Mouse (Mus musculus) gastrocnemius, postnatal 36 days (tissue): Measurements from ENCODE around the gene Gm12248. TPM values are rescaled to one million over a fixed set of nuclear protein-coding genes. Genes with fewer than 3 reads are reported as not detected.
"Not testable (repeated sequence)": the region's sequence is repeated elsewhere in the genome, so short reads cannot be mapped to it uniquely, and the experiment has no call there.

Source experiments
- DNase-seq, 2 experiments: peaks; one replicate each; pipeline ENCODE4 v3.0.0; 2022
- intact Hi-C: fragments of 180-260 bp; cut with DNase I; formaldehyde crosslinking; loops from one replicate; pipeline ENCODE4 v1.15.1; 2025
- total RNA-seq, 2 experiments: library from RNA; stranded (reverse); gene quantifications; 2 replicates each; pipeline ENCODE4 v1.2.3; 2021

Gm12248 gene
- total RNA-seq, 2 experiments from 2014 or later = not detected

- DNase-seq = no peak
- intact Hi-C loops = loop anchor here (5.0 to 10.0 kb wide), 2 partner anchors 96 to 202 kb away; partner anchors contain the start of genes Larp1 and Zfp692
Observed at GRCm38 (mm10) chr11:58103344-58103653, 10.4 kb upstream of the Gm12248 start.

GRCm38 (mm10) chr11:58102581-58103343, 9.8 kb upstream of the Gm12248 start:
- intact Hi-C loops = loop anchor here (5.0 to 10.0 kb wide), 2 partner anchors 95 to 202 kb away; partner anchors contain the start of genes Larp1 and Zfp692
- no peak for DNase-seq

GRCm38 (mm10) chr11:58102146-58102545, 9.2 kb upstream of the Gm12248 start:
- intact Hi-C loops = loop anchor here (5.0 to 10.0 kb wide), 2 partner anchors 95 to 203 kb away; partner anchors contain the start of genes Larp1 and Zfp692
- DNase-seq = no peak

GRCm38 (mm10) chr11:58101194-58101720, 8.3 kb upstream of the Gm12248 start:
- intact Hi-C loops = loop anchor here (5.0 to 10.0 kb wide), 2 partner anchors 94 to 204 kb away; partner anchors contain the start of genes Larp1 and Zfp692
- no peak for DNase-seq

- intact Hi-C loops = loop anchor here (5.0 to 10.0 kb wide), 2 partner anchors 93 to 205 kb away; partner anchors contain the start of genes Larp1 and Zfp692
- no peak for DNase-seq
Observed at GRCm38 (mm10) chr11:58100006-58100405, 7.1 kb upstream of the Gm12248 start.

GRCm38 (mm10) chr11:58098366-58098720, 5.4 kb upstream of the Gm12248 start:
- intact Hi-C loops, DNase-seq: not testable (repeated sequence)

GRCm38 (mm10) chr11:58097621-58098365, 4.9 kb upstream of the Gm12248 start:
- intact Hi-C loops = no loop called here

GRCm38 (mm10) chr11:58096821-58097620, 4.1 kb upstream of the Gm12248 start:
- intact Hi-C loops = no loop called here
- DNase-seq = no peak

More at GRCm38 (mm10) chr11:58097621-58098365, 4.9 kb upstream of the Gm12248 start:
- DNase-seq = no peak

GRCm38 (mm10) chr11:58096160-58096559, 3.2 kb upstream of the Gm12248 start:
- intact Hi-C loops = no loop called here
- DNase-seq = no peak

GRCm38 (mm10) chr11:58095561-58095960, 2.6 kb upstream of the Gm12248 start:
- DNase-seq = no peak
- intact Hi-C loops = no loop called here

GRCm38 (mm10) chr11:58094766-58095165, 1.8 kb upstream of the Gm12248 start:
- intact Hi-C loops = no loop called here
- no peak for DNase-seq

GRCm38 (mm10) chr11:58092541-58092940, 393 bp downstream of the Gm12248 start:
- no peak for DNase-seq
- intact Hi-C loops = no loop called here

- DNase-seq = no peak
- intact Hi-C loops = no loop called here
Observed at GRCm38 (mm10) chr11:58081716-58082115, 11.2 kb downstream of the Gm12248 start.

- intact Hi-C loops = no loop called here
- no peak for DNase-seq
Observed at GRCm38 (mm10) chr11:58077270-58077669, 15.7 kb downstream of the Gm12248 start.

GRCm38 (mm10) chr11:58072978-58073377, 20.0 kb downstream of the Gm12248 start:
- no peak for DNase-seq
- intact Hi-C loops = no loop called here

GRCm38 (mm10) chr11:58065025-58065424, 27.9 kb downstream of the Gm12248 start:
- DNase-seq = no peak
- intact Hi-C loops = no loop called here

- DNase-seq = no peak
- intact Hi-C loops = loop anchor here (5.0 kb wide), 1 partner anchor 40 kb away; no protein-coding TSS in a partner anchor
Observed at GRCm38 (mm10) chr11:58062586-58062985, 30.3 kb downstream of the Gm12248 start.

- intact Hi-C loops = loop anchor here (5.0 kb wide), 1 partner anchor 39 kb away; no protein-coding TSS in a partner anchor
- DNase-seq = not testable (repeated sequence)
Observed at GRCm38 (mm10) chr11:58061218-58061617, 31.7 kb downstream of the Gm12248 start.

GRCm38 (mm10) chr11:58059752-58060151, 33.2 kb downstream of the Gm12248 start:
- intact Hi-C loops = loop anchor here (5.0 kb wide), 1 partner anchor 37 kb away; no protein-coding TSS in a partner anchor
- not testable (repeated sequence) for DNase-seq

- DNase-seq = peak in 1 of 2 experiments; percentile 17
- intact Hi-C loops = loop anchor here (1.0 kb wide), 1 partner anchor 106 kb away; no protein-coding TSS in a partner anchor
Observed at GRCm38 (mm10) chr11:58057455-58057854, 35.5 kb downstream of the Gm12248 start.
